Mouse (Mus musculus): ENCODE results near the gene Csnk1d. TPM values are rescaled to one million over a fixed set of nuclear protein-coding genes. Genes with fewer than 3 reads are reported as not detected.

Gene Csnk1d
- polyA plus RNA-seq, 1 experiment: 106 TPM

DNA sequence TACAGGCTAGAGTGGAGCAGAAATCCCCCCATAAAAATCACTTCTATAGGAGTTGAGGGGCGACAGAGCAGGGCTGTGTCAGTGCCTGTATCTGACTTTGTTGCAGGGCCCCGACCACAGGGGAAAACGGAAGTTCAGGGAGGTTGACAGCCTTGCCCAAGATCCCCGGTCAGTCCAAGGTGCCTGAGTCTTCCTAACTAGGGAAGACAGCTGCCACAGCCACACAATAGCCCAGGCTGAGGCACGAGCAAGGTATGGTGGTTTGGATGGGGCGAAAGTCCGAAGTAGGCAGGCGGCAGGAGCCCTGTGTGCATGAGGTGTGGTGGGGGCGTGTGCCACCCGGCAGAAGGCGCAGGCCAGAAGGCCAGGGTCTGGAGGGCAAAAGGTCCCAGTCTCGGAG, 42.8 kb downstream of the Csnk1d start, which contains the start of gene Slc16a3:
Slc16a3 (plus strand) TSS at position 153 of the 400 bp plus-strand sequence.
- H3K27ac ChIP-seq (ENCODE audit: control insufficient read depth, insufficient read depth, low read length): no peak within 1 kb of the TSS
- WGBS: 6% methylated on average over 12 of the region's 12 CpGs
- TF ChIP-seq CTCF (IDR thresholded peaks at IDR 0.05; ENCODE audit: borderline replicate concordance, control insufficient read depth, extremely low read depth, insufficient read depth, low read length, poor library complexity): no peak
- no peak for TF ChIP-seq POLR2A (IDR thresholded peaks at IDR 0.05; ENCODE audit: control insufficient read depth, extremely low read depth, insufficient read depth, low read length, poor library complexity)

DNA sequence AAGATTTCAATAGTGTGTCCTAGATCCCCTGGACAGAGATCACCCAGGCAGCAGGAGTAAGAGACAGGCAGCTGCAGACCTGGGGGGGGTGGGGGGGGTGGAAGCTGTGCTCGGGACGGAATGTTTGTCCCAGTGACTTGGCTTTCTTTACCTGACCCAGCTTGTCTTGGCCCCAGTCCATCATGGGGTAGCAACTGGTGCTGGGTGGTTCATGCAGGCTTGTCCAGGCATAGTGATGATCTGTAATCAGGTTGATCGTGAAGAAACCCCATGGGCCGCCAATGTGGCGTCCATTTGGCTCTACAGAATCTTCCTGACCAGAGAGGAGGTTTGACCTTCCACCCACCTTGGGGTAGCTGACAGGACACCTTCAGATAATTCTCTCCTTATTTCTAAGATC, 45.2 kb downstream of the Csnk1d start:
- no peak for TF ChIP-seq CTCF (IDR thresholded peaks at IDR 0.05; ENCODE audit: borderline replicate concordance, control insufficient read depth, extremely low read depth, insufficient read depth, low read length, poor library complexity)
- TF ChIP-seq POLR2A (IDR thresholded peaks at IDR 0.05; ENCODE audit: control insufficient read depth, extremely low read depth, insufficient read depth, low read length, poor library complexity): no peak
- Histone ChIP-seq H3K27ac (ENCODE audit: control insufficient read depth, insufficient read depth, low read length) (no peak overlapping the region), H3K27me3 (ENCODE audit: control insufficient read depth, insufficient read depth, low read length) (no peaks in the 10 kb centered on the region; the same call in 1 of the 2 replicates), H3K36me3 (ENCODE audit: control insufficient read depth, insufficient read depth, low read length) (no peaks in the 10 kb centered on the region), H3K4me3 (ENCODE audit: control insufficient read depth, insufficient read depth, low read length) (no peak overlapping the region), H3K4me1 (replicated peaks; ENCODE audit: control insufficient read depth, insufficient read depth, low read length) (peaks cover 24% of the 10 kb centered on the region)
- 87% methylated on average over 5 of the region's 5 CpGs for WGBS
- DNase-seq: no peak

More for the DNA sequence above, 42.8 kb downstream of the Csnk1d start, which contains the start of gene Slc16a3:
- peak; percentile 23 for DNase-seq
- Histone ChIP-seq H3K36me3 (ENCODE audit: control insufficient read depth, insufficient read depth, low read length) (no peaks in the 10 kb centered on the region), H3K4me3 (ENCODE audit: control insufficient read depth, insufficient read depth, low read length) (peak within 1 kb of the TSS; percentile 41), H3K27me3 (ENCODE audit: control insufficient read depth, insufficient read depth, low read length) (no peaks in the 10 kb centered on the region; the same call in 1 of the 2 replicates), H3K4me1 (replicated peaks; ENCODE audit: control insufficient read depth, insufficient read depth, low read length) (peaks cover 25% of the 10 kb centered on the region)

DNA sequence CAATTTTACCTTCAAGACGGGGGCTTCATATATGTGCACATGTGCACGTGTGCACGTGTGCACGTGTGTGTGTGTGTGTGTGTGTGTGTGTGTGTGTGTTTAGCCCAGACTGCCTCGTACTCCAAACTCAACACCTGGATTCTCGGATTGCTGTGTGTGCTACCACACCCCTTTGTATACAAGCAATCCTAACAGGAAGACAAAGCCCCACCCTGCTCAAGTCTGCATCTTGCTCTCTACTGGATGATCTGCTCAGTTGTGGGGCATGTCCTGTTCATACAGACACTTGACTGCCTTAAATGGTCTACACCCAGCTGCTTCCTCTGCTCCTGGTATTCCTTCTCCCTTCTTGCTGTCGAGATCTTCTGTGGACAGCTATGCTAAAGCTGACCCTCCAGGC, 45.9 kb downstream of the Csnk1d start:
- H3K27me3 ChIP-seq (ENCODE audit: control insufficient read depth, insufficient read depth, low read length): no peaks in the 10 kb centered on the region; the same call in 1 of the 2 replicates
- no peak for TF ChIP-seq CTCF (IDR thresholded peaks at IDR 0.05; ENCODE audit: borderline replicate concordance, control insufficient read depth, extremely low read depth, insufficient read depth, low read length, poor library complexity)
- TF ChIP-seq POLR2A (IDR thresholded peaks at IDR 0.05; ENCODE audit: control insufficient read depth, extremely low read depth, insufficient read depth, low read length, poor library complexity): no peak
- no peak for DNase-seq
- no peak overlapping the region for H3K4me3 ChIP-seq (ENCODE audit: control insufficient read depth, insufficient read depth, low read length)
- H3K36me3 ChIP-seq (ENCODE audit: control insufficient read depth, insufficient read depth, low read length): no peaks in the 10 kb centered on the region
- WGBS: 88% methylated on average over 7 of the region's 7 CpGs
- H3K4me1 ChIP-seq (replicated peaks; ENCODE audit: control insufficient read depth, insufficient read depth, low read length): peaks cover 20% of the 10 kb centered on the region
- H3K27ac ChIP-seq (ENCODE audit: control insufficient read depth, insufficient read depth, low read length): no peak overlapping the region

DNA sequence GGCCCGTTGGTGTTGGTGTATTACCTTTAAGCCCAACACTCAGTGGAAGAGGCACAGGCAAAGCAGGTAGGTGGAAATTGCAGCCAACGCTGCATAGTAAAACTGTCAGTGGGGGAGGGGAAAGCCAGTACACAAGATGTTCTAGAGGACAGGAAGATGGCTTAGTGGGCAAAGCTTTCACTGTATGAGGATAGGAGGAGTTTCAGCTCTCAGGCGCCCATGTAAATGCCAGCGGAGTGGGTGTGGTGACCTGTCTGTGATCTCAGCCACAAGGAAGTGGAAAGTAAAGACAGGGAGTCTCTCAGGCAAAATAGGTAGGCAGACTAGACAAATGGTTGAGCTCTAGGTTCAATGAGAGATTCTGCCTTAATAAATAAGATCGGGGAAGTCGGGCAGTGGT, 50.2 kb downstream of the Csnk1d start:
- H3K36me3 ChIP-seq (ENCODE audit: control insufficient read depth, insufficient read depth, low read length): no peaks in the 10 kb centered on the region
- no peak overlapping the region for H3K27ac ChIP-seq (ENCODE audit: control insufficient read depth, insufficient read depth, low read length)
- no peaks in the 10 kb centered on the region for H3K27me3 ChIP-seq (ENCODE audit: control insufficient read depth, insufficient read depth, low read length)
- no peak for DNase-seq
- 0 out of 2 replicates have a peak, but pooled peaks cover 4% of the 10 kb centered on the region for H3K4me1 ChIP-seq (replicated peaks; ENCODE audit: control insufficient read depth, insufficient read depth, low read length)
- 68% methylated on average over 6 of the region's 6 CpGs for WGBS
- TF ChIP-seq POLR2A (IDR thresholded peaks at IDR 0.05; ENCODE audit: control insufficient read depth, extremely low read depth, insufficient read depth, low read length, poor library complexity): no peak
- TF ChIP-seq CTCF (IDR thresholded peaks at IDR 0.05; ENCODE audit: borderline replicate concordance, control insufficient read depth, extremely low read depth, insufficient read depth, low read length, poor library complexity): no peak
- H3K4me3 ChIP-seq (ENCODE audit: control insufficient read depth, insufficient read depth, low read length): no peak overlapping the region

DNA sequence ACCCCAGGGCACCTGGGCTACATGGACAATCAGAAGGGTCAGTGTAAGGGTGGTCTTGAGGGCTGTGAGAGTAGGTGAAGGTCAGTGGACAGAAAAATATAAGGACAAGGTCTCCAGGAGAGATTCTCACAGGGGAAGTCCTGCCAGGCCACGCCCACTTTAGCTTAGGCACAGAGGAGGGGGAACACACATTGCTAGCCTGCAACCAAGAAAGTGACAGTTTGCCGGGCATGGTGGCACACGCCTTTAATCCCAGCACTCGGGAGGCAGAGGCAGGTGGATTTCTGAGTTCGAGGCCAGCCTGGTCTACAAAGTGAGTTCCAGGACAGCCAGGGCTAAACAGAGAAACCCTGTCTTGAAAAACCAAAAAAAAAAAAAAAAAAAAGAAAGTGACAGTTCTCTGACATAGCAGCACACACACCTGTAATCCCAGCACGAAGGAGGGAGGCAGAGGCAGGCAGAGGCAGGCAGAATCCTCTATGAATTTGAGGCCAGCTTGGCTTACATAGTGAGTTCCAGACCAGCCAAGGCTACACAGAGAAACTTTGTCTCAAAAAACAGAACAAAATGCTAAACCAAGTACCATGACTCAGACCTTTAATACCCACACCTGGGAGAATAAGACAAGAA, 51.3 kb downstream of the Csnk1d start:
- Histone ChIP-seq H3K4me3 (ENCODE audit: control insufficient read depth, insufficient read depth, low read length) (no peak overlapping the region), H3K27me3 (ENCODE audit: control insufficient read depth, insufficient read depth, low read length) (no peaks in the 10 kb centered on the region), H3K27ac (ENCODE audit: control insufficient read depth, insufficient read depth, low read length) (no peak overlapping the region), H3K4me1 (replicated peaks; ENCODE audit: control insufficient read depth, insufficient read depth, low read length) (0 out of 2 replicates have a peak, but pooled peaks cover 4% of the 10 kb centered on the region), H3K36me3 (ENCODE audit: control insufficient read depth, insufficient read depth, low read length) (no peaks in the 10 kb centered on the region)
- DNase-seq: no peak
- 50% methylated on average over 6 of the region's 6 CpGs for WGBS
- TF ChIP-seq CTCF (IDR thresholded peaks at IDR 0.05; ENCODE audit: borderline replicate concordance, control insufficient read depth, extremely low read depth, insufficient read depth, low read length, poor library complexity) (no peak), POLR2A (IDR thresholded peaks at IDR 0.05; ENCODE audit: control insufficient read depth, extremely low read depth, insufficient read depth, low read length, poor library complexity) (no peak)

DNA sequence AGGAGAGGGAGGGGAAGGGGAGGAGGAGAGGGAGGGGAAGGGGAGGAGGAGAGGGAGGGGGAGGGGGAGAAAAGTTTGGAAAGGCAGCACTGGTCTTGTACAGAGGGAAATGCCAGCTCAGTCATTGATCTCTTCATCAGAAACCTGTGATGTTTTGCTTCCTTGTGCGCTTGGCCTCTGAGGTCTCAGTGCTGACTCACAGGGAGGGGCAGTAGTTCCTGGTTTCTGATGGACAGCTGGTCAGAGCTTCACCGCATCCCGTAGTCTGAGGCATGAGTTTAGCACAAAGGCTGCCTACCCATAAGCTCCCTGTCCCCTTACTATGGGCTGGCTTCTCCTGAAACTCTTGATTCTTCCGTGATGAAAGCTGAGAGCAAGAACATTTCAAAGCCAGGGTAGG, 52.3 kb downstream of the Csnk1d start:
- no peaks in the 10 kb centered on the region for H3K27me3 ChIP-seq (ENCODE audit: control insufficient read depth, insufficient read depth, low read length)
- whole genome bisulfite sequencing: 34% methylated on average over 4 of the region's 4 CpGs
- no peak for DNase-seq
- H3K36me3 ChIP-seq (ENCODE audit: control insufficient read depth, insufficient read depth, low read length): no peaks in the 10 kb centered on the region
- H3K27ac ChIP-seq (ENCODE audit: control insufficient read depth, insufficient read depth, low read length): no peak overlapping the region
- no peak overlapping the region for H3K4me3 ChIP-seq (ENCODE audit: control insufficient read depth, insufficient read depth, low read length)
- 0 out of 2 replicates have a peak, but pooled peaks cover 4% of the 10 kb centered on the region for H3K4me1 ChIP-seq (replicated peaks; ENCODE audit: control insufficient read depth, insufficient read depth, low read length)
- TF ChIP-seq CTCF (IDR thresholded peaks at IDR 0.05; ENCODE audit: borderline replicate concordance, control insufficient read depth, extremely low read depth, insufficient read depth, low read length, poor library complexity) (no peak), POLR2A (IDR thresholded peaks at IDR 0.05; ENCODE audit: control insufficient read depth, extremely low read depth, insufficient read depth, low read length, poor library complexity) (no peak)

Data from thymus, adult 2 months (tissue).